Mouse (Mus musculus) cerebellum, postnatal 4 days (tissue): ENCODE data around the gene Gm49358.

Experiments
- DNase-seq, 2 experiments: peaks; one replicate each; pipeline ENCODE4 v3.0.0; 2022; ENCODE audit warnings: low spot score in 2 of 2, mixed read lengths in 1 of 2

Gm49358 gene

DNA sequence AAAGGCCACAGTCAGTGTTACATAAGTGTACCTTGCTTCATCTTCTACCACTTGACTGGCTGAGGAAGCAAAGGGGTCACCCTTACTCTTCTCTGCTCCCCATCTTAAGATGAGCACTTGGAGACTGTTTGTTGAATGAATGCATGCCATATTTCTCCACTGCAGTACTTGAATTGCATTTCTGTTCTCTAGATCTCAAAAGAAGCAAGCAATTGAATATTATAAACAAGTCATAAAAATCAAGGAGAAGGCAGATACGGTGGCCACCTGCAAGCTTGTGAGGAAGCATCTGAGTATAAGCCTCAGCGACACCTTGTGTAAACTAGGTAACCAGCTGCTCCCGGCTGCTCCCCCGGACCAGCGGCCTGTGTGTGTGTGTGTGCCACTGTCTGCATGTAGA lies at the start of gene Gm49358:
Gene Gm49358 (plus strand): TSS at position 301 of the 400 bp plus-strand sequence.
- DNase-seq = no peak

- peak in 1 of 2 experiments; percentile 14 for DNase-seq
These were observed 36.2 kb upstream of the Gm49358 start for GRCm38 (mm10) chr10:86727548-86727980.

DNA sequence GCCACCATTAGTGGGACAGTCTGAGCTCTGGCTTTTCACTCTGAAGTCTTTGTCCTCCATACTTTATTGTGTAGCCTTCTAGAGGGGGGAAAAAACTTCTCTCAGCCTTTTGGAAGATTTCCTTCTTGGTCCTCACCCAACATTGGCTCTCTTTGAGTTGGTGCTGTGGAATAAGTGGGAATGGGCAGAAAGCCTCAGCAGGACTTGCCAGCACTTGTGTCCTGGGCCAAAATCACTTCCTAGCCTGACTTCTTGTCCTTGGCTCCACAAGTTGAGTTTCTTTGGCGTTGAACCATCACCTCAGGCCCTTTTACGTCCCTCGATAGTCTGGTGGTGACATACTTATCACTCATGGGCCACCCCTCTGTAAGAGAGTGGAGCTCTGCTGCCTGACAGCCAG lies 35.6 kb upstream of the Gm49358 start:
- DNase-seq = no peak

GRCm38 (mm10) chr10:86730823-86731499 lies 32.8 kb upstream of the Gm49358 start:
- DNase-seq = peak; percentile 71 to 83

DNA sequence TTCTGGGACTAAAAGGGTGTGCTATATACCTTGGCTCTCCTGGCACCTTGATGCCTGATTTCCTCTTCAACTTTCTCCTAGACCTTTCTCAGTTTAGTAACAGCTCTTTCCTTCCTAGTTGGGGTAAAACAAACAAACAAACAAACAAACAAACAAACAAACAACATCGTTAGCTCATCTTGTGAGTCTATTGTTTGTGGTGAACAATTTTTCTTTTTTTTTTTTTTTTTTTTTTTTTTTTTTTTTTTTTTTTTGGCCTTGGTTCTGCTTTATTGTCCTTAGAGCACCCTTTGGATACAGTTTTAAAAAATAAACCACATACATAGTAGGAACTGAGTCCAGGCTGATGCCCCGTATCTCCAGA lies 32.3 kb upstream of the Gm49358 start:
- DNase-seq = no peak

DNA sequence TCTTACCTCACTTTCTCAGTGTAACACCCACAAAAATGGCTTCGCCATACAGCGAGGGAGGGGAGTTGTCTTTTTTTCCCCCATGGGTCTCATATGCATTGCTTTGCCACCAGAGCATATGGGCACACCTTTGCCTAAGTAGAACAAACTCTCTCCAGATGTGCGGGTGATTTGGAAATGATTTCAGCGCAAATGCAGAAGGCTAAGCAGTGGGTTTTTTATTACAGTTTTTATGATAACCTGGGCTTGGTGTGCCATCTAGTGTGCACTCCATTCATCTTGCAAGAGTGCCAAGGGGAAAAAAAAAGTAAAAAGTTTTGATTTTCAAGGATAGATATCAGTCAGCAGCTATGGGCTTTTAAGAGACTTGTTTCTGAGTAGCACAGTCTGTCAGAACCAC lies 28.7 kb upstream of the Gm49358 start:
- DNase-seq = no peak

DNA sequence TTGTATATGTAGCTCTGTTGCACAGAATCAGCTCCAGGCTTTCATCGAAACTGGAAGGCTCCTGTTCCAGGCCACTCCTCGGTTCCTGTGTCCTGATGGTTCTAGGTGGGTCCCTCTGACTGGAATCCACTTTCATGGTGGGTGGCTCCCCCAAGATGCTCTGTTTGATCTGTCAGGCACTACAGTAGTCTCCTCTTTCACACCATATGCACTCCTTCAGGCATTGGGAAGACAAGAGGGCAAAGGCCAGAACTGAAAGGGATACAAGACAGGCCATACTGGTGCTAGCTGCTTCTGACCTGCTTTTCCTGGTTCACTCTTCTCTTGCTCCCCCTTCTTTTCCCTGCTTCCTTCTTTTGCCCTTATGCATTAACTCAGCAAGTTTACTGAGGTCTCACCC lies 20.9 kb upstream of the Gm49358 start:
- DNase-seq = no peak

- DNase-seq = no peak
These were observed 19.5 kb upstream of the Gm49358 start for GRCm38 (mm10) chr10:86744306-86744705.

DNA sequence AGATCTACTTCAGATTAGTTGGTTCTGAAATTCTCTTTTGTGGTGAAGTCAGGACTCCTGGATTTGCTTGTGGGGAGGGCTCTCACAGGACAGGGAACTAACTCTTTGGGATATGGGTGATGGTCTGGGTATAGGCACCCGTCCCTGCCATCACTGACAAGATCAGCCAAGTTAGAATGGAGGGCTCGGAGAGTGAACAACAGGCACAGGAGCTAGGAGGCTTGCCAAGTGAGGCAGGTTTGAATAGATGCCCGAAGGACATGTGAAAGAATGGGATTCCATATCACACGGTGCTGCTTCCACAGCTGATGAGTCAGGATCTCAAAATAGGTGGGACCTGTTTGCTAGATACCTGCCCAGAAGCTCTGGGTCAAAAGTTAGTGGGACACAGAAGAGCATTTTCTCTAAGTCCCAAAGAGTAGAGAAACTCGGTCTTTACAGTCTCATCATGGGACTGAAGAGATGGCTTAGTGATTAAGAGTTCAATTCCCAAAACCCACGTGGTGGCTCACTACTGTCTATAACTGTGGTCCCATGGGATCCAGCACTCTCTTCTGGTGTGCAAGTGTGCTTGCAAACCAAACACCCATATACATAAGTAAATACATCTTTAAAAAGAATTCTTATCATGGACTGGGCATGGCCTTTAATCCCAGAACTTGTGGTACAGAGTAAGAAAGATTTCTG lies 7.8 kb upstream of the Gm49358 start:
- no peak for DNase-seq

DNA sequence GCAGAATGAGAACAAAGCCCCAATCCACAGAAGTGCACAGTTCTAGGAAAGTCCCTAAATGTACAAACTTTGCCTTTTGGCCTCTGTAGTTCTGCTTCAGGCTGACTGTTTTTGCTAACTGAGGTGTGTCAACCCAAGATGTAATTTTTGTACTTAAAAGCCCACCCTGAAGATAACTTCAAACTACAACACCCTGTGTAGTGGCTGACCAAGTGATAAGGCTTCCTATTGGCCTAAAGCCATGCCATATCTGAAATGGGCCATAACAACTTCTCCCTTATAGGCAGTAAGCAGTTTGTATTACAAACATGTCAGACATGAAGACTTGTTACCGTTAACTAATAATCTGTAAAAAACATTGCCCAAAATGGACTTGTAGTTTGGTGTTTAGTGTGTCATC lies 6.0 kb upstream of the Gm49358 start:
- no peak for DNase-seq

DNA sequence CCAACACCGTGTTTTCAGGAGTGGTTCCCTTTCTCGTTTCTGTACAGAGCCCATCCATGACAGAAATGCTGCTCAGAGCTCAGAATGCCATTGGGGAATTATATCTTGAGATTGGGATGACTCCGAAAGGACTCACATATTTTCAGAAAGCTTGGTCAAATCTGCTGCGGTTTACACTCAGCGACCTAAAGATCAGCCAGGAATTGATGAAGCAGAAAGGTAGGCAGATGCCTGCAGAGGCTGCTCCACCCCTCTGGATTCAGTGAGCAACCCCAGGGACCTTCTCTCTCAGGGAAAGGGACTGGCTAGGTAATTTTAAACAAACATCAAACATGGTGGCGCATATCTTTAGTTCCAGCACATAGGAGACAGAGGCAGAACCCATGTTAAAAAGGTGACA lies 5.6 kb upstream of the Gm49358 start:
- DNase-seq = no peak

- no peak for DNase-seq
These were observed 2.5 kb upstream of the Gm49358 start for GRCm38 (mm10) chr10:86761236-86761635.

GRCm38 (mm10) chr10:86761722-86762383 lies 1.9 kb upstream of the Gm49358 start:
- DNase-seq = no peak

DNA sequence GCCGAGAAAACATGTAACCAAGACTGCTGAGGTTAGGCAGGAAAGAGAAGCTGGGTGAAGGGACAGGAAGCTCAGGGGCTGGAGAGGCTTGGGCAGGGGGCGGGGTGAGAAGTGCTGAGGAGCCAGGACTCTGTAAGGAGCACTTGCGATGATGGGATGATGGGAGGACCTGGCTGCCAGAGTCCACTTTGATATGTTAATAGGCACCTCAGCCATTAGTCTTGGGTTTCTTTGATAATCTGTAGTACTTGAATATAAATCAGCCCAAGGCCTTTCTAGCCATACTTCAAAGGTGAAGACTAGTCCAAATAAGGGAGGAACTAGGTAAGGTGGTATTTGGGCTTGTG lies 1.4 kb upstream of the Gm49358 start:
- DNase-seq = no peak

GRCm38 (mm10) chr10:86765344-86765966 lies 1.7 kb downstream of the Gm49358 start:
- no peak for DNase-seq

DNA sequence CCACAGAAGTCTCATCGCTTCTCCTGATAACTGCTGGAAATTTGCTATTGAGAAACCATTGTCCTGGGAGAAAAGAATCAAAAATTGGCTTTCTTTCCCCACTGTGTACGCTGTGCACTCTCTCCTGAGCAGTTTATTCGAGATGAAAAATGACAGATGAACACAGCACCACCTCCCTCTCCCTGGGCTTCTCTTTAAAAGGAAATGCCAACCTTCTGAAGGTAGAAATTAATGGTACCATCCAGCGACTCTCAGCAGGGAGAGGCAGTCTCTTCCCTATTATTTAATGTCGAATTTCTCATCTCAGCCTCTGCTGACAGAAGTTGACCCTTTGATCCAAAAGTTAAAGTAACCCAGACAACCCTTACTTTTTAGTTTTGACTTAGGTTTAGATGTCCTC lies 5.4 kb downstream of the Gm49358 start:
- DNase-seq = no peak

DNA sequence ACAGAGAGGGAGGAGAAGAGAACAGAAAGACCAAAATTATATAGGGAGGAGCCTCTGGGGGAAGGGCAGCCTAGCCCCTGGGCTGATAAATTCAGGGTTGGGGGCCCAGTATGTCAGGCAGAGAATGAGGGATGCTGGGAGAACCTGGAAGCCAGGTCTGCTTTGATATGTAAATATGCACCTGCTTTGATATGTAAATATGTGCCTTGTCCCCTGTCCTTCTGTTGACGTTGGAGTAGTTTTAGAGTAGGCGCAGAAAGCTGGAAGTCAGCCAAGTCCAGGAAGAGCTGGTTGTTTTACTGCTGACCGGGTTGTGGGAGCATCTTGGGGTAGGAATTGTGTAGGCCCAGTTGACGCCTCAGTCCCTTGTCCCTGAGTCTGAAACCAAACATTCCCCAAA lies 6.0 kb downstream of the Gm49358 start:
- no peak for DNase-seq

- no peak for DNase-seq
These were observed 7.9 kb downstream of the Gm49358 start for GRCm38 (mm10) chr10:86771701-86772100.

GRCm38 (mm10) chr10:86772231-86772631 lies 8.5 kb downstream of the Gm49358 start:
- peak in 1 of 2 experiments; percentile 72 for DNase-seq

DNA sequence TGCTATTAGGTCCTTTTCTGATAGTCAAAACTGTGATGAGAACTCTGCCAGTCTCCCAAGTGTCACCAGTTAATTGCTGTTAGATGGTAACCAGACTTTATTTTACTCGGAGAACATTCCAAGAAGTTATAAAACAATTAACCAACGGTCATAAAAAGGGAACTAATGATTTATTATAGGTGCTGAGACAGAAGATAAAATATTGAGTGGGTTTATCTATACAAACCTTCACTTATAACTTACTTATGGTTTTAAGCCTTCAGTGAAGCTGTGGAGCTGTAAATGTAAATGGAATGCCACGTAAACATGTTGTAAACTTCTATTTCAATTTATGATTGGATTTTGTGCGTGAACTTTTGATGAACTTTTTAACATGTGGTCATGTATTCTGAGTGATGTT lies 9.6 kb downstream of the Gm49358 start:
- no peak for DNase-seq

GRCm38 (mm10) chr10:86776281-86776680 lies 12.5 kb downstream of the Gm49358 start:
- DNase-seq = no peak

- no peak for DNase-seq
These were observed 14.0 kb downstream of the Gm49358 start for GRCm38 (mm10) chr10:86777614-86778319.
